Mouse (Mus musculus) CD8-positive naive resting alpha-beta T cell, adult 2 months (primary cell): Measurements from ENCODE around the gene E330034G19Rik.
"Not testable (repeated sequence)": the region's sequence is repeated elsewhere in the genome, so short reads cannot be mapped to it uniquely, and the experiment has no call there.

ENCODE experiments used
- DNase-seq, 2 experiments: peaks; one replicate each; pipeline ENCODE4 v3.0.0; 2022; ENCODE audit warnings: low read depth in 2 of 2, low spot score in 2 of 2

The E330034G19Rik gene

GRCm38 (mm10) chr14:24347007-24347406, 54.0 kb downstream of the E330034G19Rik start:
- DNase-seq, result not testable (repeated sequence)

DNA sequence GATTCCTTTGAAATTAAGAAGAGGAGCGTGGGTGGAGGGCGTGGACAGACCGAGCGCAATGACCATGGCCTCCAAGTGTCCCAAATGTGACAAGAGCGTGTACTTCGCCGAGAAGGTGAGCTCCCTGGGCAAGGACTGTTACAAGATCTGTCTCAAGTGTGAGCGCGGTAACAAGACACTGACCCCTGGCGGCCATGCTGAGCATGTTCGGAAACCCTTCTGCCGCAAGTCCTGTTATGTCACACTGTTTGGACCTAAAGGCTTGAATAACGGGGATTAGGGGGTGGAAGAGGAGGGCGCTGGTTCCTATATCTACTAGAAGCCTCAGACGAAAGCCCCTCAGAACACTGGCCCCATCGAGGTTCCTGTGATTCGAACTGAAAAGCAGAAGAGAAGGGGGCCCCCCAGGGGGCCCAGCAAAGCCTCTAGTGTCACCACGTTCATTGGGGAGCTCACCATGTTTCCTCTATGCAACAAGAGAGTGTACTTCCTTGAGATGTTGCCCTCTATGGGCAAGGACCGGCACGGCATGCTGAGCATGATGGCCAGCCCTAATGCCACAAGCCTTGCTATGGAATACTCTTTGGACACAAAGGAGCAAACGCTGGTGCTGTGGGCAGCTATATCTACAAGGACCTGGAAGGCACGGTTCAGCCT, 65.4 kb downstream of the E330034G19Rik start:
- DNase-seq, result no peak
